Mouse (Mus musculus): ENCODE data around the gene Foxo6. TPM values are rescaled to one million over a fixed set of nuclear protein-coding genes. Genes with fewer than 3 reads are reported as not detected.
A peak's percentile ranks its signal among the peaks of the same experiment; 100 is the strongest.

Gene Foxo6
- polyA plus RNA-seq, 1 experiment from 2014 or later, result 0.13 TPM

DNA sequence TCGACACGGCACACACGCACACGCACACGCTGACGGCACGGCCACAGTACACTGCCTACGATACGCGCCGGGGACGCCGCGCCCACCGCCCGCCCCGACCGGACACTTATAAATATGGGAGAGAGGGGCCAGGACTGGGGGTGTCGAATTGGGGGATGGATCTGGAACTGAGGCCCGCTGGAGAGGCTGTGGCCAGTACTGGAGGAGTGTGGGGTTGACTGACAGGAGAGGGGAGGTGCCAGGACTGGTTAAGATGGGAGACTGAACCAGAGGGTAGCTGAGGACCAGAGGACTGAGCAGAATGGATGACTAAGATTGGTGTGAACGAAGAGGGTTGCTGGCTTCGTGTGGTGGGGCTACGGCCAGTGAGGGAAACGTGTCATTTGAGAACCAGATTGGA is 20.0 kb downstream of the Foxo6 start:
- H3K4me1 ChIP-seq (ENCODE audit: insufficient read depth, low read depth, low read length), result peaks cover 4% of the 10 kb centered on the region; the same call in 1 of the 2 replicates
- no peak for ATAC-seq

DNA sequence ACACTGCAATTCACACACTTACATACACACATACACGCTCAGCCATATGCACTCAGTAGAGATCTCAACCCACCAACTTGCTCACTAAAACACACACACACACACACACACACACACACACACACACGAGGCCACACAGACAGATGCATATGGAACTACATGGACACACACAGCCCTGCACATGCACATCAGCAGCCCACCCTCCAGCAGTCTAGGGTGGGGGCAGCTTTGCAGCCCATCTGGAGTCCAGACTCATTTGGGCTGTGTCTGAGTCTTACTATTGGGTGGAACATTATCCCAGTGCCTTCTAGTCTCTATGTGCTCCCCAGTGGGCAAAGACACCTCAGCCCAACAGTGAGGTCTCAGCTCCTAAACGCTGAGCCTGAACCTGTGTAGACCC is 23.0 kb downstream of the Foxo6 start:
- H3K36me3 ChIP-seq (ENCODE audit: insufficient read depth, low read length), result no peaks in the 10 kb centered on the region
- no peak overlapping the region for H3K4me2 ChIP-seq (replicated peaks; ENCODE audit: low read depth, low read length)
- H3K27me3 ChIP-seq (replicated peaks; ENCODE audit: insufficient read depth, low read length), result peaks cover 35% of the 10 kb centered on the region
- DNase-seq (ENCODE audit: low spot score) (no peak), ATAC-seq (no peak)
- H3K4me3 ChIP-seq (ENCODE audit: low read depth, low read length), result no peak overlapping the region
- TF ChIP-seq EP300 (IDR thresholded peaks at IDR 0.05) (no peak), CTCF (IDR thresholded peaks at IDR 0.05) (no peak)
- no peak overlapping the region for H3K27ac ChIP-seq (ENCODE audit: low read length)
- no peak overlapping the region for H3K9ac ChIP-seq (replicated peaks; ENCODE audit: low read depth)
- peaks cover 4% of the 10 kb centered on the region; the same call in 1 of the 2 replicates for H3K4me1 ChIP-seq (ENCODE audit: insufficient read depth, low read depth, low read length)
- H3K9me3 ChIP-seq (ENCODE audit: low read length), result no peaks in the 10 kb centered on the region
- WGBS, result 56% methylated on average over 3 of the region's 3 CpGs

More for the DNA sequence above, 20.0 kb downstream of the Foxo6 start:
- H3K27me3 ChIP-seq (replicated peaks; ENCODE audit: insufficient read depth, low read length), result peaks cover 50% of the 10 kb centered on the region
- no peaks in the 10 kb centered on the region for H3K9me3 ChIP-seq (ENCODE audit: low read length)
- H3K9ac ChIP-seq (replicated peaks; ENCODE audit: low read depth), result no peak overlapping the region
- DNase-seq (ENCODE audit: low spot score), result no peak
- no peak overlapping the region for H3K27ac ChIP-seq (ENCODE audit: low read length)
- H3K4me2 ChIP-seq (replicated peaks; ENCODE audit: low read depth, low read length), result no peak overlapping the region
- 35% methylated on average over 24 of the region's 24 CpGs for WGBS
- H3K36me3 ChIP-seq (ENCODE audit: insufficient read depth, low read length), result no peaks in the 10 kb centered on the region
- no peak overlapping the region for H3K4me3 ChIP-seq (ENCODE audit: low read depth, low read length)
- TF ChIP-seq EP300 (IDR thresholded peaks at IDR 0.05) (no peak), CTCF (IDR thresholded peaks at IDR 0.05) (no peak)

DNA sequence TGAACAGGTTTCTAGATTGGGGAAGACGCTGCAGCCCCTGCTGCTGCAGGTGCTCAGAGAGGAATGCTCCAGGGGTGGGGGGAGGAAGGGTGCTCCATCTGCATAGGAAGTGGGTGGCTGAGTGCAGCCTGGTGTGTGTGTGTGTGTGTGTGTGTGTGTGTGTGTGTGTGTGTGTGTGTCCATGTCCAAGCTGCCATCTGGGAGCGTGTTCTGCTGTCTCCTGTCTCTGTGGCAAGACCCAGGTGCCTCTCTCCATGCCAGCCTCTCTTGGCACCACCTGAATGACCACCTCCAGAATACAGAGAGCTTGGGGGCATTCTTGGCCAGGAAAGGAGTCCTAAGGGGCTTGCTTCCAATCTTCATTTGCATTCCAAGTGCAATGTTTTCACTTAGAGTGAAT is 24.4 kb downstream of the Foxo6 start:
- H3K36me3 ChIP-seq (ENCODE audit: insufficient read depth, low read length), result no peaks in the 10 kb centered on the region
- H3K27ac ChIP-seq (ENCODE audit: low read length), result no peak overlapping the region
- no peak overlapping the region for H3K9ac ChIP-seq (replicated peaks; ENCODE audit: low read depth)
- ATAC-seq (no peak), DNase-seq (ENCODE audit: low spot score) (no peak)
- H3K4me3 ChIP-seq (ENCODE audit: low read depth, low read length), result no peak overlapping the region
- 49% methylated on average over 2 of the region's 2 CpGs for WGBS
- peaks cover 23% of the 10 kb centered on the region for H3K27me3 ChIP-seq (replicated peaks; ENCODE audit: insufficient read depth, low read length)
- no peaks in the 10 kb centered on the region for H3K4me1 ChIP-seq (ENCODE audit: insufficient read depth, low read depth, low read length)
- H3K9me3 ChIP-seq (ENCODE audit: low read length), result no peaks in the 10 kb centered on the region
- TF ChIP-seq CTCF (IDR thresholded peaks at IDR 0.05), result no peak
- no peak for TF ChIP-seq EP300 (IDR thresholded peaks at IDR 0.05)
- no peak overlapping the region for H3K4me2 ChIP-seq (replicated peaks; ENCODE audit: low read depth, low read length)

DNA sequence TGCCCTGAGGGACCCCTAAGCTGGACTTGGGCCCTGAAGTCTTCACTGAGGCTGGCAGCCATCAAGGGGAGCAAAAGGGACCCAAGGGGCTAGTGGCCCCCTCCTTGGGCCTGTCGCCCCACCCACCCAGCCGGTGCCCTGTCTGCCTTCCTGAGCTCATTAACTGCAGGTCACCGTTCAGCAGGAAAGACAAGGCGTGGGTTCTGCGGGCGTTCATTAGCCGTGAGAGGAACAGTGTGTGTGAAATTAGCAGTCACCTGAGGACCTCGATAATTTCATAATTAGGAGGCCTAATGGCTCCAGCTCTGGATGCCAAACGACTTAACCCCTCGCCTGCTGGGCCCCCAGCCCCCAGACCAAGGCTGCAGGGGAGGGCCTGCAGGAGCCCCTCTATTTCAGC is 24.9 kb downstream of the Foxo6 start:
- no peak overlapping the region for H3K4me2 ChIP-seq (replicated peaks; ENCODE audit: low read depth, low read length)
- no peaks in the 10 kb centered on the region for H3K36me3 ChIP-seq (ENCODE audit: insufficient read depth, low read length)
- TF ChIP-seq EP300 (IDR thresholded peaks at IDR 0.05), result no peak
- 44% methylated on average over 10 of the region's 10 CpGs for WGBS
- no peaks in the 10 kb centered on the region for H3K4me1 ChIP-seq (ENCODE audit: insufficient read depth, low read depth, low read length)
- ATAC-seq (no peak), DNase-seq (ENCODE audit: low spot score) (no peak)
- H3K9me3 ChIP-seq (ENCODE audit: low read length), result no peaks in the 10 kb centered on the region
- H3K4me3 ChIP-seq (ENCODE audit: low read depth, low read length), result no peak overlapping the region
- no peak overlapping the region for H3K27ac ChIP-seq (ENCODE audit: low read length)
- no peak overlapping the region for H3K9ac ChIP-seq (replicated peaks; ENCODE audit: low read depth)
- H3K27me3 ChIP-seq (replicated peaks; ENCODE audit: insufficient read depth, low read length), result peaks cover 18% of the 10 kb centered on the region

DNA sequence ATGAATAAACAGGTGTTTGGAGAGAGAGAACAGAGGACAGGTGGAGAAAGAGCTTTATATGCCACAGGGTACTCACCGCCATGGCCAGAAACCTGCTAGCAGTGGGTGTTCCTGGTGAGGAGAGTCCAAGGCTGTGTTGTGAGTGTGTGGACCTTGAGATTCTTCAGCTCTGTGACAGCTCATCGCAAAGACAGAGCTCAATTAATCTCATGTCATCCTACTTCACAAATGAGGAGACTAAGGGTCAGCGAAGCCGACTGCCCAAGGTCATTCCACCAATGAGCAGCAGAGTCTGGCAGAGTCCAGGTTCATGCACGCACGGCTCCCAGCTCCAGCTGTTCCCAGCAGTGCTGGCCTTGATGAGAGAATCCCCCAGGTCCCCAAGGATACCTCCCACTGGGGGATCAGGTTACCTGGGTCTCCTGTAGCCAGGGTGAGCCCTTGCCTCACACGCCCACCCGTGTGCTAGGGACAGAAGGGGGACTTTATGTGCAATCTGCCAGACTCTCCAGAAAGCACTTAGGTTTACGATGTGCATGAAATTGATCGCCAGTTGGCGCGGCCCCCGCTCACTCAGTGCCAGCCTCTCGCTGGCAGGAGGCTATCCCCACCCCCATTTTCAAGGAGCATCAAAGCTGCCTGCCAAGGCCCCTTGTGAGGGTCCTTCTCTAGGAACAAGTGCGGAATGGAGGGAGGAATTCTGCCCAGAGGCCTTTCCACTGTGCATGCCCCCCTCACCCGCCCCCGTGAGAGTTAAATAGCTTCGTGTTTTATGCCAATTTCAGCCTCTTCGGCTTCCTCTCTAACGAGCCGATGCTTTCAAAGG is 27.6 kb downstream of the Foxo6 start:
- no peak for DNase-seq (ENCODE audit: low spot score)
- 27% methylated on average over 20 of the region's 21 CpGs for WGBS

DNA sequence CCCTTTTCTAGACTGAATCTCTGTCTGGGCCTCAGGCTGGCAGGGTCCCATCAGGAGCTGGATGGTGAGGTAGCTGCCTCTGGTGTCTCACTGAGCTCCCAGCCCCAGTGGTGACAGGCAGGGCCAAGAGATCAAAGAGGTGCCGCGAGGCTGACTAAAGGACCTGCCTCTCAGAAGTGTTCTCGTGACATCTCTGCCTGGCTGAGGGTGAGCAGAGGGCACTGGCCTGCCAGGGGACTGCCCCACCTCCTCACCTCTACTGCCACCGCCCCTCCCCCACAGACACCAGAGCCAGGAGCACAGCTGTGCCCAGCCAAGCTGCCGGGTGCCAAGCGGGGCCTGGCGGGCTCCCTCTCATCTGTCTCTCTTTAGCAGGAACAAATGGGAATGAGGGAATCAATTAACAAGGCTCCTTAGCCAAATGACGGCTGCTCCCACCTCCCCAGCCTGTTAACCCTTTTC is 38.3 kb downstream of the Foxo6 start:
- ATAC-seq (peak; percentile 61), DNase-seq (ENCODE audit: low spot score) (peak; percentile 87)
- Histone ChIP-seq H3K27me3 (replicated peaks; ENCODE audit: insufficient read depth, low read length) (no peaks in the 10 kb centered on the region), H3K9me3 (ENCODE audit: low read length) (no peaks in the 10 kb centered on the region), H3K4me2 (replicated peaks; ENCODE audit: low read depth, low read length) (no peak overlapping the region), H3K9ac (replicated peaks; ENCODE audit: low read depth) (no peak overlapping the region), H3K4me3 (ENCODE audit: low read depth, low read length) (no peak overlapping the region), H3K4me1 (ENCODE audit: insufficient read depth, low read depth, low read length) (peaks cover 12% of the 10 kb centered on the region), H3K27ac (ENCODE audit: low read length) (peak overlapping the region; percentile 43), H3K36me3 (ENCODE audit: insufficient read depth, low read length) (no peaks in the 10 kb centered on the region)
- TF ChIP-seq EP300 (IDR thresholded peaks at IDR 0.05) (no peak), CTCF (IDR thresholded peaks at IDR 0.05) (no peak)
- 6% methylated on average over 7 of the region's 8 CpGs for WGBS

More for the DNA sequence above, 27.6 kb downstream of the Foxo6 start:
- no peak for TF ChIP-seq CTCF (IDR thresholded peaks at IDR 0.05)
- no peak for TF ChIP-seq EP300 (IDR thresholded peaks at IDR 0.05)
- ATAC-seq, result no peak
- no peaks in the 10 kb centered on the region for H3K4me1 ChIP-seq (ENCODE audit: insufficient read depth, low read depth, low read length)
- no peaks in the 10 kb centered on the region for H3K36me3 ChIP-seq (ENCODE audit: insufficient read depth, low read length)
- no peak overlapping the region for H3K27ac ChIP-seq (ENCODE audit: low read length)
- H3K9ac ChIP-seq (replicated peaks; ENCODE audit: low read depth), result no peak overlapping the region
- H3K27me3 ChIP-seq (replicated peaks; ENCODE audit: insufficient read depth, low read length), result 0 out of 2 replicates have a peak, but pooled peaks cover 3% of the 10 kb centered on the region
- H3K4me2 ChIP-seq (replicated peaks; ENCODE audit: low read depth, low read length), result no peak overlapping the region
- no peak overlapping the region for H3K4me3 ChIP-seq (ENCODE audit: low read depth, low read length)
- no peaks in the 10 kb centered on the region for H3K9me3 ChIP-seq (ENCODE audit: low read length)
